Mouse (Mus musculus) myocyte (in vitro differentiated cells): ENCODE measurements at regions not wholly inside any gene's neighbourhood (a gene's known extent, or its start where the extent isn't known, plus 50 kb on each side); places are given as distances from the start of the nearest gene placed in this dataset.

Source experiments
- H3K27me3 ChIP-seq: one replicate; pipeline ENCODE4 v1.6.1; 2011; ENCODE audit not compliant: control insufficient read depth, insufficient read depth, insufficient read length
- H3K36me3 ChIP-seq: one replicate; pipeline ENCODE4 v1.6.1; 2011; ENCODE audit not compliant: control insufficient read depth, insufficient read depth
- H3K4me2 ChIP-seq: one replicate; pipeline ENCODE4 v1.6.1; 2011; ENCODE audit warnings: low read depth, control low read depth
- H3K4me3 ChIP-seq: one replicate; pipeline ENCODE4 v1.5.1; 2011; ENCODE audit warnings: mild to moderate bottlenecking, control low read depth, moderate library complexity
- H3K79me2 ChIP-seq: one replicate; pipeline ENCODE4 v1.6.1; 2011; ENCODE audit not compliant: control insufficient read depth, insufficient read depth
- H3ac ChIP-seq: one replicate; pipeline ENCODE4 v1.6.1; 2011; ENCODE audit not compliant: control insufficient read depth, insufficient read length
- CEBPB ChIP-seq: IDR thresholded peaks from 2 replicates; pipeline ENCODE4 v1.6.1; 2011; ENCODE audit warnings: mild to moderate bottlenecking, moderate library complexity; ENCODE audit not compliant: poor library complexity, insufficient read depth, severe bottlenecking
- E2F4 ChIP-seq: IDR thresholded peaks from one replicate; pipeline ENCODE4 v1.6.1; 2011; ENCODE audit warnings: mild to moderate bottlenecking, control low read depth, moderate library complexity; ENCODE audit not compliant: insufficient read depth
- MAX ChIP-seq: IDR thresholded peaks from one replicate; pipeline ENCODE4 v1.6.1; 2011; ENCODE audit warnings: low read depth, mild to moderate bottlenecking, control low read depth
- MYOD1 ChIP-seq, 3 experiments: IDR thresholded peaks; one replicate each; pipeline ENCODE4 v1.6.1; 2011; ENCODE audit warnings: control low read depth in 2 of 3, low read depth in 2 of 3, mild to moderate bottlenecking in 2 of 3, moderate library complexity in 1 of 3; ENCODE audit not compliant: insufficient read length in 2 of 3, control insufficient read depth in 1 of 3
- MYOG ChIP-seq, 3 experiments: IDR thresholded peaks; one replicate each; pipeline ENCODE4 v1.6.1; 2011; ENCODE audit warnings: control low read depth in 2 of 3, low read depth in 2 of 3, mild to moderate bottlenecking in 2 of 3; ENCODE audit not compliant: insufficient read length in 2 of 3, control insufficient read depth in 1 of 3, insufficient read depth in 1 of 3
- POLR2A ChIP-seq: IDR thresholded peaks from one replicate; pipeline ENCODE4 v1.6.1; 2011; ENCODE audit warnings: low read depth, mild to moderate bottlenecking, control low read depth, moderate library complexity; ENCODE audit not compliant: insufficient read length
- POLR2AphosphoS2 ChIP-seq: IDR thresholded peaks from one replicate; pipeline ENCODE4 v1.6.1; 2011; ENCODE audit warnings: low read depth, control low read depth; ENCODE audit not compliant: insufficient read length
- REST ChIP-seq: IDR thresholded peaks from one replicate; pipeline ENCODE4 v1.6.1; 2011; ENCODE audit warnings: mild to moderate bottlenecking, control low read depth, moderate library complexity; ENCODE audit not compliant: insufficient read depth, insufficient read length
- SRF ChIP-seq: IDR thresholded peaks from one replicate; pipeline ENCODE4 v1.6.1; 2011; ENCODE audit warnings: low read depth; ENCODE audit not compliant: control insufficient read depth, insufficient read length
- TCF12 ChIP-seq: IDR thresholded peaks from one replicate; pipeline ENCODE4 v1.6.1; 2011; ENCODE audit warnings: mild to moderate bottlenecking, control low read depth; ENCODE audit not compliant: poor library complexity, insufficient read depth, severe bottlenecking
- TCF3 ChIP-seq: IDR thresholded peaks from one replicate; pipeline ENCODE4 v1.6.1; 2011; ENCODE audit warnings: low read depth, control low read depth; ENCODE audit not compliant: insufficient read length
- USF1 ChIP-seq: IDR thresholded peaks from one replicate; pipeline ENCODE4 v1.6.1; 2011; ENCODE audit warnings: low read depth, mild to moderate bottlenecking, control low read depth, moderate library complexity

- Histone ChIP-seq H3K27me3 (no peaks in the 10 kb centered on the region), H3K4me2 (no peak overlapping the region), H3K79me2 (no peaks in the 10 kb centered on the region), H3ac (no peak overlapping the region), H3K4me3 (no peak overlapping the region), H3K36me3 (no peaks in the 10 kb centered on the region)
- TF ChIP-seq MYOD1 (IDR thresholded peaks at IDR 0.05; ENCODE audit: control insufficient read depth in 1 of 3, insufficient read length in 2 of 3, low read depth in 2 of 3) (no peak), MAX (no peak), REST (no peak), MYOG (IDR thresholded peaks at IDR 0.05; ENCODE audit: control insufficient read depth in 1 of 3, insufficient read depth in 1 of 3, insufficient read length in 2 of 3, low read depth in 2 of 3) (no peak), TCF12 (no peak), E2F4 (no peak), POLR2AphosphoS2 (no peak), USF1 (no peak), POLR2A (no peak), CEBPB (no peak), SRF (no peak), TCF3 (no peak)
Observed at GRCm38 (mm10) chr3:102674068-102674467, 60.3 kb upstream of the Tspan2 start.

- Histone ChIP-seq H3K27me3 (no peaks in the 10 kb centered on the region), H3ac (no peak overlapping the region), H3K36me3 (no peaks in the 10 kb centered on the region), H3K79me2 (no peaks in the 10 kb centered on the region), H3K4me2 (no peak overlapping the region), H3K4me3 (no peak overlapping the region)
- no peak for TF ChIP-seq REST
- no peak for TF ChIP-seq CEBPB
- TF ChIP-seq POLR2A = no peak
- TF ChIP-seq TCF3 = no peak
- no peak for TF ChIP-seq SRF
- TF ChIP-seq TCF12 = no peak
- TF ChIP-seq MYOG (IDR thresholded peaks at IDR 0.05; ENCODE audit: control insufficient read depth in 1 of 3, insufficient read depth in 1 of 3, insufficient read length in 2 of 3, low read depth in 2 of 3) = no peak
- no peak for TF ChIP-seq E2F4
Observed at GRCm38 (mm10) chr3:102676946-102677534, 57.3 kb upstream of the Tspan2 start.

GRCm38 (mm10) chr3:102678516-102678915 lies 55.8 kb upstream of the Tspan2 start:
- Histone ChIP-seq H3K27me3 (no peaks in the 10 kb centered on the region), H3K36me3 (no peaks in the 10 kb centered on the region), H3K4me3 (no peak overlapping the region), H3ac (no peak overlapping the region), H3K79me2 (no peaks in the 10 kb centered on the region), H3K4me2 (no peak overlapping the region)
- TF ChIP-seq MYOD1 (IDR thresholded peaks at IDR 0.05; ENCODE audit: control insufficient read depth in 1 of 3, insufficient read length in 2 of 3, low read depth in 2 of 3) (no peak), CEBPB (peak; percentile 58; the same call in 1 of the 2 replicates)

GRCm38 (mm10) chr3:102682424-102682823 lies 51.9 kb upstream of the Tspan2 start:
- Histone ChIP-seq H3K79me2 (no peaks in the 10 kb centered on the region), H3K4me3 (no peak overlapping the region), H3K4me2 (no peak overlapping the region), H3K27me3 (no peaks in the 10 kb centered on the region), H3ac (no peak overlapping the region), H3K36me3 (no peaks in the 10 kb centered on the region)
- TF ChIP-seq TCF12 (no peak), USF1 (no peak), TCF3 (no peak), MYOD1 (IDR thresholded peaks at IDR 0.05; ENCODE audit: control insufficient read depth in 1 of 3, insufficient read length in 2 of 3, low read depth in 2 of 3) (no peak), SRF (no peak), CEBPB (no peak), POLR2A (no peak), REST (no peak), POLR2AphosphoS2 (no peak), MAX (no peak), E2F4 (no peak), MYOG (IDR thresholded peaks at IDR 0.05; ENCODE audit: control insufficient read depth in 1 of 3, insufficient read depth in 1 of 3, insufficient read length in 2 of 3, low read depth in 2 of 3) (no peak)

- no peak overlapping the region for H3K4me2 ChIP-seq
- TF ChIP-seq MAX = no peak
- no peak for TF ChIP-seq MYOG (IDR thresholded peaks at IDR 0.05; ENCODE audit: control insufficient read depth in 1 of 3, insufficient read depth in 1 of 3, insufficient read length in 2 of 3, low read depth in 2 of 3)
- TF ChIP-seq POLR2AphosphoS2 = no peak
- no peak for TF ChIP-seq POLR2A
- TF ChIP-seq MYOD1 (IDR thresholded peaks at IDR 0.05; ENCODE audit: control insufficient read depth in 1 of 3, insufficient read length in 2 of 3, low read depth in 2 of 3) = no peak
- no peak for TF ChIP-seq TCF12
- no peak for TF ChIP-seq USF1
- no peak for TF ChIP-seq SRF
- TF ChIP-seq REST = no peak
- TF ChIP-seq E2F4 = no peak
- TF ChIP-seq CEBPB = no peak
- no peak for TF ChIP-seq TCF3
- H3ac ChIP-seq = no peak overlapping the region
- no peaks in the 10 kb centered on the region for H3K79me2 ChIP-seq
- H3K4me3 ChIP-seq = no peak overlapping the region
- H3K27me3 ChIP-seq = no peaks in the 10 kb centered on the region
- H3K36me3 ChIP-seq = no peaks in the 10 kb centered on the region
Observed at GRCm38 (mm10) chr3:102683541-102683940, 50.8 kb upstream of the Tspan2 start.
